Mouse (Mus musculus): ENCODE measurements around the gene Hnf1b.

DNA sequence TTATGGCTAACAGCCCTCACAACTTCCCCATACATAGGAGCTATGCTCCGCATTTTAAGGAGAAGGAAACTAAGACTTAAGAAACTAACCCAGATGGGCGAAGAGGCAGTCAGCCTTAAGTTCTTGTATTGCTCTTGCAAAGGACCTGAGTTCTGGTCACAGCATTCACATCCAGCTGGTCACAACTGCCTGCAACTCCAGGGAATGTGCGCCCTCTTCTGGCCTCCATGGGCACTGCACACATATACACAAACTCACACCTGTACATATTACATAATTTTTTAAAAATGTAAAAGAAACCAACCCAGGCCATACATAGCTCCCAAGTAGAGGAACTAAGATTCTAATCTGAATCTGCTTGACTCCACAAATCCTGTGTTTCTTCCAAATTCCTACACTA, 77.2 kb downstream of the Hnf1b start:
- peak; percentile 77 for TF ChIP-seq CTCF (conservative IDR thresholded peaks at IDR 0.05; ENCODE audit: insufficient read depth, insufficient read length, low read depth, low read length)
- no peak for TF ChIP-seq POLR2A (IDR thresholded peaks at IDR 0.05; ENCODE audit: low read depth, low read length)
